Mouse (Mus musculus): Measurements from ENCODE around the gene Olfr597. TPM values are rescaled to one million over a fixed set of nuclear protein-coding genes. Genes with fewer than 3 reads are reported as not detected.
"Not testable (repeated sequence)": the region's sequence is repeated elsewhere in the genome, so short reads cannot be mapped to it uniquely, and the experiment has no call there.

Gene Olfr597
- not detected in 2 replicates for total RNA-seq (2012; rRNA removed)

DNA sequence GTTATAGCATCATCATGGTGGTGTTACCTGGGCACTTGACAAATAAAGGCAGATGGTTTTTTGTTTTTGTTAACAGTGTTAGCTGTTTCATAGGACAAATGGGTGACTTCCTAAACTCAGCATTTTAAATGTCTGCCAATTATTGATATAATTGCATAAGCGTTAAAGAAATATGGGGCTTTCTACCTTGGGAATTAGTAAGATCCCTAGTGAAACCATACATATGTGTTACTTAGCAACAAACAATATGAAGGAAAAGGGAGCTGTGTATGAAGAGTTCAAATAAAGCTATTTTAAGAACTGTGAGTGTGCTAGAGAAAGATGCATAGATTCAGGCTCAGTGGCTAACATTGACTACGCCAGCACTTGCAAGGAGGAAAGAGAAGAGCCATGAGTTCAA is at the start of gene Olfr597:
Gene Olfr597, plus strand, starts transcription at position 301 of the 400 bp plus-strand sequence.
- in situ Hi-C loops (cut with MboI; ENCODE audit: low sequenced_read_pairs in 2 of 2, unreplicated experiment in 2 of 2); H3K36me3 ChIP-seq (ENCODE audit: control insufficient read depth, insufficient read depth, low read length, poor library complexity, severe bottlenecking); H3K9me3 ChIP-seq (ENCODE audit: control insufficient read depth, insufficient read depth, low read depth, low read length); H3K4me3 ChIP-seq (ENCODE audit: insufficient read depth in 1 of 2, low read depth in 1 of 2, low read length in 2 of 2, poor library complexity in 1 of 2, severe bottlenecking in 1 of 2); H3K4me1 ChIP-seq (ENCODE audit: control insufficient read depth in 2 of 2, insufficient read depth in 2 of 2, low read length in 2 of 2, poor library complexity in 1 of 2); H3K9ac ChIP-seq (ENCODE audit: insufficient read depth, low read depth, low read length, poor library complexity, severe bottlenecking); DNase-seq (ENCODE audit: low read depth, low spot score); H3K27ac ChIP-seq (ENCODE audit: insufficient read depth, low read depth, low read length, poor library complexity, severe bottlenecking): not testable (repeated sequence)

DNA sequence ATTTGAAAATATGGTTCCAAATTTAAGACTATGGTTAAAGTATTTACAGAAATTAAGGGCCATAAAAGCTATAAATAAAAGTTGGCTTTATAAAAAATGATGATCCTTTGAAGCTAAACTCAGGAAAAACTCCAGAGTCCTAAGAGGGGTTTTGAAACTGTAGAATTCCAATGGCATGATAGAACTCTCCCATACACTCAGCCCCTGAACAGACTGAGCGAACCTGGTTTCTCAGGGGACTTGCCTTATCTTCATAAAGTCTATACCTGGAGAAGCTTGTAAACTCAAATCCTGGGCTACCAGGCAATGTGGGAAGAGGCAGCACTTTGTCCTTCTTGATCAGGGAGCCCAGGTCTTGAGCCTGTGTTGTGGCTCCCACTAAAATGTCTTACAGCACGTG is 10.8 kb upstream of the Olfr597 start, which contains the start of gene Olfr596:
Gene Olfr596, plus strand, starts transcription at position 301 of the 400 bp plus-strand sequence.
- in situ Hi-C loops (cut with MboI; ENCODE audit: low sequenced_read_pairs in 2 of 2, unreplicated experiment in 2 of 2) = not testable (repeated sequence)

DNA sequence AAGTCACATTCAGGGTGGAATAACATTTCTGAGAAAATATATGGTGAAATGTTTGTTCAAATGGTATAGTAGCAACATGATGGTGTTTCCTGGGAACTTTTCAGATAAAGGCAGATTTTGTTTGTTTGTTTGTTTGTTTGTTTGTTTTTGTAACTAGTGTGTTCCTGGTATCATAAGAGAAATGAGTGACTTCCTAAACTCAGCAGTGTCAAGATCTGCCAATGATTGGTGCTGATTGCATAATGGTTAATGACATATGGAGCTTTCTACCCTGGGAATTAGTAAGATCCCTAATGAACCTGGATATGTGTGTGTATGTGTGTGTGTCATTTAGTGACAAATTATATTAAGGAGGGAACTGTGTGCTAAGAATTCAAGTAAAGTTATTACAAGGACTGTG is 7.2 kb downstream of the Olfr597 start, which contains the start of gene Olfr598:
Gene Olfr598, plus strand, starts transcription at position 301 of the 400 bp plus-strand sequence.
- Histone ChIP-seq H3K4me1 (ENCODE audit: control insufficient read depth in 2 of 2, insufficient read depth in 2 of 2, low read length in 2 of 2, poor library complexity in 1 of 2) (no peaks in the 10 kb centered on the region), H3K36me3 (ENCODE audit: control insufficient read depth, insufficient read depth, low read length, poor library complexity, severe bottlenecking) (no peaks in the 10 kb centered on the region), H3K9me3 (ENCODE audit: control insufficient read depth, insufficient read depth, low read depth, low read length) (no peaks in the 10 kb centered on the region), H3K4me3 (ENCODE audit: insufficient read depth in 1 of 2, low read depth in 1 of 2, low read length in 2 of 2, poor library complexity in 1 of 2, severe bottlenecking in 1 of 2) (no peak within 1 kb of the TSS), H3K27ac (ENCODE audit: insufficient read depth, low read depth, low read length, poor library complexity, severe bottlenecking) (no peak within 1 kb of the TSS), H3K9ac (ENCODE audit: insufficient read depth, low read depth, low read length, poor library complexity, severe bottlenecking) (no peak within 1 kb of the TSS)
- no peak for DNase-seq (ENCODE audit: low read depth, low spot score)
- in situ Hi-C loops (cut with MboI; ENCODE audit: low sequenced_read_pairs in 2 of 2, unreplicated experiment in 2 of 2) = no loop called here
- TF ChIP-seq HCFC1 (IDR thresholded peaks at IDR 0.05; ENCODE audit: borderline replicate concordance, insufficient read depth, low read length) (no peak), ZC3H11A (IDR thresholded peaks at IDR 0.05; ENCODE audit: borderline replicate concordance, low read depth, low read length) (no peak), CHD2 (IDR thresholded peaks at IDR 0.05; ENCODE audit: low read depth, low read length) (no peak), MAFK (IDR thresholded peaks at IDR 0.05; ENCODE audit: insufficient read depth, low read depth, low read length) (no peak), ZNF384 (IDR thresholded peaks at IDR 0.05; ENCODE audit: low read depth, low read length) (no peak)

More for the DNA sequence above, 10.8 kb upstream of the Olfr597 start, which contains the start of gene Olfr596:
- H3K36me3 ChIP-seq (ENCODE audit: control insufficient read depth, insufficient read depth, low read length, poor library complexity, severe bottlenecking); H3K4me3 ChIP-seq (ENCODE audit: insufficient read depth in 1 of 2, low read depth in 1 of 2, low read length in 2 of 2, poor library complexity in 1 of 2, severe bottlenecking in 1 of 2); DNase-seq (ENCODE audit: low read depth, low spot score); H3K9ac ChIP-seq (ENCODE audit: insufficient read depth, low read depth, low read length, poor library complexity, severe bottlenecking); H3K4me1 ChIP-seq (ENCODE audit: control insufficient read depth in 2 of 2, insufficient read depth in 2 of 2, low read length in 2 of 2, poor library complexity in 1 of 2); H3K27ac ChIP-seq (ENCODE audit: insufficient read depth, low read depth, low read length, poor library complexity, severe bottlenecking); H3K9me3 ChIP-seq (ENCODE audit: control insufficient read depth, insufficient read depth, low read depth, low read length): not testable (repeated sequence)

DNA sequence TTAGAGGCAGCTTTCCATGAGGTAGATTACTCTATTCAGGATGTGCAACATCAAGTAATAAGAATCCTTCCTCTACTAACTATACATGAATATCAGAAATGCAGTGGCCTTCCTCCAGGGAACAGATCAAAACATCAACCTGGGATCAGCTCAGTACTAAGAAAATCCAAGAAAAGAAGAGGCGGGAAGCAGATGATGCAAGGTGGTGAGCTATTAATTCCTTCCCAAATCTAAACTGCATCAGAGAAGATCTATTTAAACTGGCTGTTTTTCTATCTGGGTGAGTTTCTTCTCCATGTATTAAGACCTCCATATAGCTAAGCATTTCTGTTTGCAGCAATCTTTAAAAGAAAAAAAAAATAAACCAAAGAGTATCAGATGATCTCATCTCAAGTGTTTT is 19.5 kb downstream of the Olfr597 start, which contains the start of gene Olfr599:
Gene Olfr599, plus strand, starts transcription at position 301 of the 400 bp plus-strand sequence.
- in situ Hi-C loops (cut with MboI; ENCODE audit: low sequenced_read_pairs in 2 of 2, unreplicated experiment in 2 of 2) = no loop called here
- Histone ChIP-seq H3K4me3 (ENCODE audit: insufficient read depth in 1 of 2, low read depth in 1 of 2, low read length in 2 of 2, poor library complexity in 1 of 2, severe bottlenecking in 1 of 2) (no peak within 1 kb of the TSS), H3K27ac (ENCODE audit: insufficient read depth, low read depth, low read length, poor library complexity, severe bottlenecking) (no peak within 1 kb of the TSS), H3K4me1 (ENCODE audit: control insufficient read depth in 2 of 2, insufficient read depth in 2 of 2, low read length in 2 of 2, poor library complexity in 1 of 2) (no peaks in the 10 kb centered on the region), H3K9me3 (ENCODE audit: control insufficient read depth, insufficient read depth, low read depth, low read length) (no peaks in the 10 kb centered on the region), H3K36me3 (ENCODE audit: control insufficient read depth, insufficient read depth, low read length, poor library complexity, severe bottlenecking) (no peaks in the 10 kb centered on the region), H3K9ac (ENCODE audit: insufficient read depth, low read depth, low read length, poor library complexity, severe bottlenecking) (no peak within 1 kb of the TSS)
- TF ChIP-seq MAFK (IDR thresholded peaks at IDR 0.05; ENCODE audit: insufficient read depth, low read depth, low read length) (no peak), HCFC1 (IDR thresholded peaks at IDR 0.05; ENCODE audit: borderline replicate concordance, insufficient read depth, low read length) (no peak), ZC3H11A (IDR thresholded peaks at IDR 0.05; ENCODE audit: borderline replicate concordance, low read depth, low read length) (no peak), ZNF384 (IDR thresholded peaks at IDR 0.05; ENCODE audit: low read depth, low read length) (no peak), CHD2 (IDR thresholded peaks at IDR 0.05; ENCODE audit: low read depth, low read length) (no peak)
- DNase-seq (ENCODE audit: low read depth, low spot score) = no peak

DNA sequence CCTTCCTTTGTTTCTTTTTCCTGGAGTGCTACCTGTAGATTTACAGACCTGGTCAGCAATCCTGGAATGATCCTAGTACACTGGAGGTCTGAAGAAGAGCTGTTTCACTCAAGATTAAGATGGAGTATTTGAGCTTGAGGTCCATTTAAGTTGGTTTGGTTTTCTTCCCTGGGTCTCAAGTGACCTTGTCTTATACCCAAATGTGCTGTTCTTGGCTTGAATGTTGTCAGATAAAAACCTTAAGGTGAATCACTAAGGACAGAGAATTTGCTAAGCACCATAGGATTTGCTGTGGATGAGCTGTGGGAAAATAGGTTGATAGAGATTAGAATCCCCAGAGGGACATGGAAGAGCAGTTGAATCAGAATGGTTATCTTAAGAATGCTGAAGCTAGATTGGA is 33.5 kb downstream of the Olfr597 start, which contains the start of gene Olfr600:
Gene Olfr600, minus strand, starts transcription at position 101 of the 400 bp plus-strand sequence.
- Histone ChIP-seq H3K36me3 (ENCODE audit: control insufficient read depth, insufficient read depth, low read length, poor library complexity, severe bottlenecking) (no peaks in the 10 kb centered on the region), H3K4me1 (ENCODE audit: control insufficient read depth in 2 of 2, insufficient read depth in 2 of 2, low read length in 2 of 2, poor library complexity in 1 of 2) (no peaks in the 10 kb centered on the region), H3K27ac (ENCODE audit: insufficient read depth, low read depth, low read length, poor library complexity, severe bottlenecking) (no peak within 1 kb of the TSS), H3K4me3 (ENCODE audit: insufficient read depth in 1 of 2, low read depth in 1 of 2, low read length in 2 of 2, poor library complexity in 1 of 2, severe bottlenecking in 1 of 2) (no peak within 1 kb of the TSS), H3K9me3 (ENCODE audit: control insufficient read depth, insufficient read depth, low read depth, low read length) (no peaks in the 10 kb centered on the region), H3K9ac (ENCODE audit: insufficient read depth, low read depth, low read length, poor library complexity, severe bottlenecking) (no peak within 1 kb of the TSS)
- no peak for DNase-seq (ENCODE audit: low read depth, low spot score)
- no peak for TF ChIP-seq ZC3H11A (IDR thresholded peaks at IDR 0.05; ENCODE audit: borderline replicate concordance, low read depth, low read length)
- TF ChIP-seq HCFC1 (IDR thresholded peaks at IDR 0.05; ENCODE audit: borderline replicate concordance, insufficient read depth, low read length) = no peak
- no peak for TF ChIP-seq ZNF384 (IDR thresholded peaks at IDR 0.05; ENCODE audit: low read depth, low read length)
- TF ChIP-seq CHD2 (IDR thresholded peaks at IDR 0.05; ENCODE audit: low read depth, low read length) = no peak
- no peak for TF ChIP-seq MAFK (IDR thresholded peaks at IDR 0.05; ENCODE audit: insufficient read depth, low read depth, low read length)
- in situ Hi-C loops (cut with MboI; ENCODE audit: low sequenced_read_pairs in 2 of 2, unreplicated experiment in 2 of 2) = no loop called here
